ENCODE assay signal across 8 mouse cellular contexts in the genomic region with DNA sequence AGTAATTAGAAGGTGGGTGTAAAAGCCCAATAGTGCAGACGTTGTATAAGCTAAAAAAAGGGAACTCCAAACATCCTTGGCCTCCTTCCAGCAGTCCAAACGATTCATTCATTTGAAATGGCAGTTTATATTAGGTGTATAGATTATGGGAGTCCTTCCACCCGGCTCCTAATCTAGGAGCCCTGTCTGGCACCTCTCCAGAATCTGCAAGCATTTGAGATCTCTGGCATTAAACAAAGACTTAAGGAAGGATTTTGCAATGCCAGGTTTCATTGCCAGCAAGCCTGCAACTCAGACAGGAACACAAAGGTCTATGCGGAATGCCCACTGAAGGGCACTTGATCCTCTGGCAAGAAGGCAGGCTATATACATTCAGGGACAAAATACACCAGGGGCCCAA. TPM values are rescaled to one million over a fixed set of nuclear protein-coding genes. Genes with fewer than 3 reads are reported as not detected.
A peak's percentile ranks its signal among the peaks of the same experiment; 100 is the strongest.
DNase-seq lines count a peak whose midpoint lies in the region; ATAC-seq lines count a peak whose summit lies in the region.
"Had no signal": no experiment of that assay in that cellular context is flagged by ENCODE, and none has a peak within 500 bp of the region (broad histone marks: within the 10 kb centered on the region; RNA-seq: fewer than 3 reads in every experiment).

No protein-coding gene starts in this region.

- no peak for ATAC-seq in heart, embryonic 14.5 days (ENCODE audit: insufficient number of reproducible peaks, insufficient read depth, low FRiP score, low read depth)
- ATAC-seq in kidney, embryonic 16.5 days (ENCODE audit: low FRiP score, low TSS enrichment), result no peak

- H3K27ac ChIP-seq in heart, embryonic 14.5 days (replicated peaks in 1 of 2; ENCODE audit: control insufficient read depth in 1 of 2, insufficient read depth in 1 of 2, low read depth in 2 of 2, low read length in 2 of 2), result peak overlapping the region; percentile 51 to 62
- H3K27ac ChIP-seq in heart, embryonic 10.5 days, result no peak overlapping the region
- H3K27ac ChIP-seq in kidney, embryonic 16.5 days (ENCODE audit: low read length), result no peak overlapping the region

- H3K36me3 ChIP-seq in heart, embryonic 14.5 days (ENCODE audit: control insufficient read depth, insufficient read depth, low read length), result 0 out of 2 replicates have a peak, but pooled peaks cover 4% of the 10 kb centered on the region
- H3K36me3 ChIP-seq in heart, embryonic 10.5 days, result no peaks in the 10 kb centered on the region
- no peaks in the 10 kb centered on the region for H3K36me3 ChIP-seq in kidney, embryonic 16.5 days (ENCODE audit: insufficient read depth, low read length)

- no peaks in the 10 kb centered on the region for H3K27me3 ChIP-seq in heart, embryonic 14.5 days (ENCODE audit: control insufficient read depth, insufficient read depth, low read length)
- H3K27me3 ChIP-seq in heart, embryonic 10.5 days (ENCODE audit: insufficient read depth, poor library complexity, severe bottlenecking), result no peaks in the 10 kb centered on the region
- no peaks in the 10 kb centered on the region for H3K27me3 ChIP-seq in kidney, embryonic 16.5 days (ENCODE audit: insufficient read depth, low read length)

- H3K4me2 ChIP-seq in heart, embryonic 14.5 days (ENCODE audit: low read length), result no peak overlapping the region; the same call in 1 of the 2 replicates
- H3K4me2 ChIP-seq in kidney, embryonic 16.5 days (replicated peaks; ENCODE audit: low read depth, low read length), result no peak overlapping the region

- H3K9me3 ChIP-seq in heart, embryonic 14.5 days (ENCODE audit: control insufficient read depth, low read length), result no peaks in the 10 kb centered on the region
- H3K9me3 ChIP-seq in heart, embryonic 10.5 days, result no peaks in the 10 kb centered on the region
- no peaks in the 10 kb centered on the region for H3K9me3 ChIP-seq in kidney, embryonic 16.5 days (ENCODE audit: low read length)

- WGBS in heart, embryonic 14.5 days, result 8% methylated on average over 4 of the region's 4 CpGs
- WGBS in heart, embryonic 10.5 days, result 31% methylated on average over 4 of the region's 4 CpGs
- WGBS in kidney, embryonic 16.5 days, result 41% methylated on average over 4 of the region's 4 CpGs

- peaks cover 50 to 62% of the 10 kb centered on the region in 2 experiments for H3K4me1 ChIP-seq in heart, embryonic 14.5 days (ENCODE audit: control insufficient read depth in 2 of 2, insufficient read depth in 2 of 2, low read length in 2 of 2)
- peaks cover 65% of the 10 kb centered on the region for H3K4me1 ChIP-seq in heart, embryonic 10.5 days
- peaks cover 27% of the 10 kb centered on the region for H3K4me1 ChIP-seq in kidney, embryonic 16.5 days (ENCODE audit: insufficient read depth, low read length)

- H3K9ac ChIP-seq in heart, embryonic 14.5 days (ENCODE audit: low read length), result no peak overlapping the region
- no peak overlapping the region for H3K9ac ChIP-seq in kidney, embryonic 16.5 days (replicated peaks; ENCODE audit: low read length)

- no peak overlapping the region for H3K4me3 ChIP-seq in heart, embryonic 14.5 days (ENCODE audit: control insufficient read depth in 1 of 2, insufficient read depth in 1 of 2, low read depth in 1 of 2, low read length in 2 of 2)
- no peak overlapping the region for H3K4me3 ChIP-seq in heart, embryonic 10.5 days
- no peak overlapping the region for H3K4me3 ChIP-seq in kidney, embryonic 16.5 days (ENCODE audit: low read length)

- no peak for DNase-seq in heart, embryonic 10.5 days (ENCODE audit: low spot score)
- peak; percentile 38 for DNase-seq in 3T3-L1 (ENCODE audit: low read depth, low spot score)
- DNase-seq in MEL-GATA-1-ER (ENCODE audit: extremely low read depth, low read depth), result peak; percentile 25
- DNase-seq in lung, adult 18-20 months, result peak; percentile 62 to 77
- no peak for DNase-seq in layer of hippocampus, adult 9-11 months
- DNase-seq: kidney, postnatal 36 days had no signal

RNA-seq across cellular contexts. Expression of a gene that starts 15.2 kb away (rescaled TPM):
- polyA plus RNA-seq in heart, embryonic 14.5 days (2014; fragmentation: Nextera tagmentation; extraction: Ambion mirVana), result not detected in 2 replicates
- not detected in 2 replicates for polyA plus RNA-seq in heart, embryonic 10.5 days (2016; fragmentation: Nextera tagmentation; extraction: Ambion mirVana)
- not detected in 2 replicates for polyA plus RNA-seq in kidney, embryonic 16.5 days (2015; fragmentation: Nextera tagmentation; extraction: Ambion mirVana)

Comparison
In these comparisons a context has a peak if more than half of its experiments do, and no peak if none do; other contexts are left out.
1. H3K27ac ChIP-seq: peak in heart, embryonic 14.5 days (2 of 2); none in heart, embryonic 10.5 days (single experiment) and kidney, embryonic 16.5 days (single experiment).
2. DNase-seq: peak in 3T3-L1 (single experiment), MEL-GATA-1-ER (single experiment) and lung, adult 18-20 months (2 of 2); none in heart, embryonic 10.5 days (single experiment) and layer of hippocampus, adult 9-11 months (single experiment).